Mouse (Mus musculus): ENCODE data around the gene Hmg20b. TPM values are rescaled to one million over a fixed set of nuclear protein-coding genes. Genes with fewer than 3 reads are reported as not detected.

Gene Hmg20b
- total RNA-seq, 2 experiments from 2014 or later, result 27.0 to 35.5 TPM

- intact Hi-C loops (cut with DNase I), result no loop called here
- no peak for DNase-seq (ENCODE audit: low spot score in 2 of 2)
These were observed 33.8 kb downstream of the Hmg20b start for GRCm38 (mm10) chr10:81316338-81317060.

- intact Hi-C loops (cut with DNase I), result no loop called here
- no peak for DNase-seq (ENCODE audit: low spot score in 2 of 2)
These were observed 34.7 kb downstream of the Hmg20b start for GRCm38 (mm10) chr10:81315587-81315986.

DNA sequence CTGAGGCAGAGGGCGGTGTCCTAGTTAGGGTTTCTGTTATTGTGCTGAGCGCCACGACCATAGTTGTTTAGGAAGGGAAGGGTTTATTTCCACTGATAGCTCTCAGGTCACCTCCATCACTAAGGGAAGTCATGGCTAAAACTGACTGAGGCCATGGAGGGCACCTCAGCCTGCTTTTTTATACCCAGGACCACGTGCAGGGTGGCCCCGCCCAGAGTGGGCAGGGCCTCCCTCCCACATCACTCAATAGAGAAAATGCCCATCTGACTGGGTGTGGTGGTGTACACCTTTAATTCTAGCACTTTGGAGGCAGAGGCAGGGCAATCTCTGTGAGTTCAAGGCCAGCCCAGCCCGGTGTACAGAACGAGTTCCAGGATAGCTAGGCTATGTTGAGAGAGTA, 36.1 kb downstream of the Hmg20b start:
- intact Hi-C loops (cut with DNase I), result no loop called here
- no peak for DNase-seq (ENCODE audit: low spot score in 2 of 2)

- DNase-seq (ENCODE audit: low spot score in 2 of 2), result no peak
- intact Hi-C loops (cut with DNase I), result no loop called here
These were observed 36.7 kb downstream of the Hmg20b start for GRCm38 (mm10) chr10:81313581-81313980.

DNA sequence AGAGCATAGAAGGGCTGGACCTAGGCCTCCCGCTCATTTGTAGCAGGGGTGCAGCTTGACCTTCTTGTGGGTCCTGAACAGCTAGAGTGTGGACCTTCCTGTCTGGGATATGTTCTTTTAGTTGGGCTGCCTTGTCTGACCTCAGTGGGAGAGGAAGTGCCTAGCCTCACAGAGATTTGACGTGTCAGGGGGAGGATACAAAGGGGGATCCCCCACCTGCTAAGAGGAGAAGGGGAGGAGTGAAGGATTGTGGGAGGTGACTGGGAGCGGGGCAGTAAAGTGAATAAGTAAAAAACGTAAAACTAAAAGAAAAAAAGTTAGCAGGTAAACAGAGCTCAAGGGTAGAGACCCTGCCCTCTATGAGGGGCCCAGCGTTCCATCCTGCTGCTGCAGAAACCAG, 40.7 kb downstream of the Hmg20b start:
- no peak for DNase-seq (ENCODE audit: low spot score in 2 of 2)
- intact Hi-C loops (cut with DNase I), result no loop called here

GRCm38 (mm10) chr10:81306837-81307682, 43.2 kb downstream of the Hmg20b start:
- intact Hi-C loops (cut with DNase I), result no loop called here
- DNase-seq (ENCODE audit: low spot score in 2 of 2), result peak; percentile 69 to 79

DNA sequence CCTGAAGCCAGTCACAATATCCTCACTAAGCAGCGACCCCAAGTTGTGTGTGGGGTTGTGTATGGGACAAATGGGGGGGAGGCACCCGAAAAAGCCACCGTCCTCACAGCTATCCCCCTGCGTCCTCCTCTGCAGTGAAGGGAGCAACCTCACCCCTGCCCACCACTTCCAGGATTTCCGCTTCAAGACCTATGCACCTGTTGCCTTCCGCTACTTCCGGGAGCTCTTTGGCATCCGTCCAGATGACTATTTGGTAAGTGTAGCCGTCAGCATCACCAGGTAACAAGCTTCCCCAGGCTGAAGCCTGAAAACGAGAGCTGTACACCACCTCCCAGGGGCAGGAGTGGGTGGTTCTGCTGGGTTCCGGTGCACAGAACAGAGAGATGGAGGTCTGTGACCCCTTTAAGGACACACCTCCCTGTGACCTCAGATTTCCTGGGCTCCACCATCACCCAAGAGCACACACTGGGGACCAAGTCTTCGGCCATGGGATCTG, 44.1 kb downstream of the Hmg20b start:
- intact Hi-C loops (cut with DNase I), result no loop called here
- DNase-seq (ENCODE audit: low spot score in 2 of 2), result no peak

GRCm38 (mm10) chr10:81305663-81306062, 44.6 kb downstream of the Hmg20b start:
- intact Hi-C loops (cut with DNase I), result loop anchor here (2.0 kb wide), 1 partner anchor 17 kb away; no protein-coding TSS in a partner anchor
- DNase-seq (ENCODE audit: low spot score in 2 of 2), result no peak

- intact Hi-C loops (cut with DNase I), result loop anchor here (2.0 kb wide), 1 partner anchor 16 kb away; no protein-coding TSS in a partner anchor
- DNase-seq (ENCODE audit: low spot score in 2 of 2), result no peak
These were observed 45.6 kb downstream of the Hmg20b start for GRCm38 (mm10) chr10:81304597-81305238.

- no peak for DNase-seq (ENCODE audit: low spot score in 2 of 2)
- intact Hi-C loops (cut with DNase I), result loop anchor here (2.0 kb wide), 1 partner anchor 15 kb away; no protein-coding TSS in a partner anchor
These were observed 46.5 kb downstream of the Hmg20b start for GRCm38 (mm10) chr10:81303761-81304160.

GRCm38 (mm10) chr10:81303258-81303657, 47.0 kb downstream of the Hmg20b start:
- intact Hi-C loops (cut with DNase I), result no loop called here
- no peak for DNase-seq (ENCODE audit: low spot score in 2 of 2)

DNA sequence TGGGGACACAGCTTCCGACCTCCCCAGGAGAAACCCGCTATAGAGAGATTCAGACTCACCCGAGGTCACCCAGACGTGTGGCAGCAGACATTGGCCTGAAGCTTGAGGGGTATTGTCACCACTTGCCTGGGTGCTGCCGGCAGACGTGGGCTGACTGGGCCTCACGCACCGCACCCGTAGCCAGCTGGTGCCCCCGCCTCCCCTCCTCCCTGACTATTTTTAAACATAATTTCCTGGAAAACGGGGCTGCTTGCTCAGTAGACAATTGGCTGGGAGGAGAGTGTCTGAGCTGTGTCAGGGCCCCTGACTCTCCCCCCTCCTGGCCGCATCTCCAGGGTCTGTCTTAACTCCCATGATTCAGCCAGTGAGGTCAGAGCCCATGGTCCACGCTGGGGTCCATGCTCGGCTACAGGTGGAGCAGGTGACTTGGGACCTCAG, 47.5 kb downstream of the Hmg20b start:
- peak; percentile 80 for DNase-seq (ENCODE audit: low spot score in 2 of 2)
- intact Hi-C loops (cut with DNase I), result no loop called here

DNA sequence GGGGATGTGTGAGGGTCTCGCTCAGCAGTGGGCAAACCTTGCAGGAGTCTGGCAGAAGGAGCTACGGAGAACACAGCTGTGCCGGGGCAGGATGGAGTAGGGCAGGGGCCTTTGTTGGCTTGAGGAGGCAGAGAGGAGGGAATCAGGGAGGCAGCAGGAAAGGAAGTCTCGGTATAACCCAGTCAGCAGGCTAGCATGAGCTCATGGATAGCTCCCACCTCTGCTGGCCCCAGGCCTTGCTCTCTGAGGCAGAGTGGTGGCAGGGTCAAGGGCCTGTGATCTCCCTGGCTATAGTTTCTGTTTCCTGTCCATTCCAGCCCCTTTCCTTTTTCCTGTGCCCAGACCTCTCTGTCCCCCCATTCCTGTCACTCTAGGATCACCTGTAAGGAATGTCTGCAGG, 48.0 kb downstream of the Hmg20b start:
- no peak for DNase-seq (ENCODE audit: low spot score in 2 of 2)
- intact Hi-C loops (cut with DNase I), result no loop called here

GRCm38 (mm10) chr10:81301321-81301720, 49.0 kb downstream of the Hmg20b start:
- intact Hi-C loops (cut with DNase I), result no loop called here
- DNase-seq (ENCODE audit: low spot score in 2 of 2), result no peak

- intact Hi-C loops (cut with DNase I), result no loop called here
- DNase-seq (ENCODE audit: low spot score in 2 of 2), result no peak
These were observed 49.9 kb downstream of the Hmg20b start for GRCm38 (mm10) chr10:81300352-81300907.

DNA sequence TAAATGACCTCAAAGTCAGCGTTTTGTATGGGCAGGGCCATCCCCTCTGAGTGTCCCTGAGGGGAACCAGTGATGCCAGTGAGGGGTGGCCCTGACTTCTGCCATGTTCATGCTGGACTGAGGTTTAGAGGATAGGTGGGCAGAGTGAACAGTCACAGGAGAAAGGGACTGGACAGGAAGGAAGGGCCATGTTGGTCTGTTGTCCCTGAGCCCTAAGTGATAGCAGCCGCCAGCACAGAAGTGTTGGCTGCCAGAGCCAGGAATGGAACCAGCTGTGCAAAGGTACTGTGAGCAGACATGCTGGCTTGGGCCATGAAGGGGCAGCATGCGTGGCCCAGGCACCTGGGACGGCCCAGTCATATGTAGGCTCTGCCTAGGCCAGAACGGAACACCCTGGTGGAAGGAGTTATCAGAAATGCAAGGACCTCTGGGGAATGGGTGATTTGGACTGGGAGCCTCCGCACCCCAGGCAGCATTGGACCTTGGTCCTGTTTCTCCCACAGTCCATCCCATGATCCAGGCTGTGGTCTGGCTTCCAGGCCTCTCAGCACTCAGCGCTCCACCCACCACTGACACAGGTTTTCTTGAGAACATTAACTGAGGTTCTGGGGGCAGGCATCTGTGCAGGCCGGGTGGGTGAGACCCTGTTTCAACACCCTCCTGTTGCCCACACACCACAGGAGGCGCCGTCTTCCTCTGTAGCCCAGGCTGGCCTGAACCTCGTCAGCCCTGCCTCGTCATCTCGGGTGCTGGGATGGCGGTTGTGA, 50.5 kb downstream of the Hmg20b start:
- intact Hi-C loops (cut with DNase I), result no loop called here
- no peak for DNase-seq (ENCODE audit: low spot score in 2 of 2)

DNA sequence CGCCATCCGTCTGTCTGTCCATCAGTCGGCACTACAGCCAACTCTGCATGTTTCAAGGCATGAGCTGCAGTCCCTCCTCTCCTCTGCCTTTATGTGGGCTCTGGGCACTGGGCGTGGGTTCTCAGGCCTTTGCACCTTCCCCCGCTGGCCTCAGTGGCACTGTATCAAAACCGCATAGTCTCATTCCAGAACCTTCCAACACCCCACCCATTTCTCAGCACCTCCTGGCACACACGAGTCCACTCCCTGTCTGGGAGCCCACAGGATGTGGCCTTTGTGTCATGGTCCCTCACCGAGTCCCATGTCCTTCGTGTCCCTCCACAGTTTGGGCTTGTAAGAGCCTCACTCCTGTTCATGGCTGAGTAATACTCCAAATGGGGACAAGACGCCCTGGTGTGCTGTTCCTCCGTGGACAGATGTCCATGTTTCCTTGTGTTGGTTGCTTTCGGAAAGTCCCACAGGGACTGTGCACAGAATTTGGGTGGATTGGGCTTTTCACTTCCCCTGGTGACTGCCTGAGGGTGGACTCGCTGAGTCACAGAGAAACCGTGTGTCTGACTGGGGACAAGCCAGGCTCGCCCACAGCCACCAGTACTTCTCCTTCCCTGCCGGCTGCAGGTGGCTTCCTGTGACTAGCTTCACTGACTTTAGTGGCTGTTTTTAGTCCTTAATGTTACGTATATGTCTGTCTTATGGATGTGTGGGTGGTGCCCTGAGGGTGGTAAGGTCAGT, 51.7 kb downstream of the Hmg20b start:
- intact Hi-C loops (cut with DNase I), result no loop called here
- peak; percentile 70 to 79 for DNase-seq (ENCODE audit: low spot score in 2 of 2)

DNA sequence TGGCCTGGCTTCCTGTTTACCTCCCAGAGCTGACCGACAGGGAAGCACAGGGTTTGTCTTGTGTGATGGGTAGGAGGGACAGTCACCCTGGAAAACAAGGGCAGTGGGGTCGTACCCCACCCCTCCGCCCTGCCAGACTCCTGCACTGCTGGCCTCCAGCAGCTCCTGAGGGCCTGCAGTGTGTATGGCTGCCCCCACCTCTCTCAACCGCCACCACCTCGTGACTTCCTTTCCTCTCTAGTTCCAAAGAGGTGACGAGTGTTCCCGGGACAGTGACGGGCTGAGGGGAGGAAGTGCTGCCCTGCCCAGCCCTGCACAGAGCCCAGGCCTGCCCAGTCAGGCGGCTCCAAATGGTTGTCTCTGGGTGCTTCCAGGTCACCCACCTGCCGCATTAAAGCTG, 52.4 kb downstream of the Hmg20b start:
- intact Hi-C loops (cut with DNase I), result no loop called here
- no peak for DNase-seq (ENCODE audit: low spot score in 2 of 2)

Measured in left cerebral cortex, postnatal 36 days (tissue).